Mouse (Mus musculus) spleen, postnatal 14 days (tissue): Measurements from ENCODE around the gene Il33.

Experiments used
- DNase-seq, 2 experiments: peaks; one replicate each; pipeline ENCODE4 v3.0.0; 2021 to 2022; ENCODE audit warnings: low spot score in 2 of 2

Gene Il33

GRCm38 (mm10) chr19:29924638-29925258 is at the start of gene Il33:
TSS of gene Il33 (plus strand) at chr19:29925114.
- no peak for DNase-seq

GRCm38 (mm10) chr19:29877422-29878291 is 47.3 kb upstream of the Il33 start:
- DNase-seq: no peak

GRCm38 (mm10) chr19:29878896-29879504 is 45.9 kb upstream of the Il33 start:
- no peak for DNase-seq

- no peak for DNase-seq
Measured at GRCm38 (mm10) chr19:29880918-29881317, 44.0 kb upstream of the Il33 start.

- no peak for DNase-seq
Measured at GRCm38 (mm10) chr19:29882696-29883095, 42.2 kb upstream of the Il33 start.

- DNase-seq: no peak
Measured at GRCm38 (mm10) chr19:29885548-29885947, 39.4 kb upstream of the Il33 start.

GRCm38 (mm10) chr19:29887476-29887875 is 37.4 kb upstream of the Il33 start:
- no peak for DNase-seq

- no peak for DNase-seq
Measured at GRCm38 (mm10) chr19:29888946-29889345, 36.0 kb upstream of the Il33 start.

GRCm38 (mm10) chr19:29891981-29892380 is 32.9 kb upstream of the Il33 start:
- no peak for DNase-seq

GRCm38 (mm10) chr19:29892786-29893185 is 32.1 kb upstream of the Il33 start:
- no peak for DNase-seq

GRCm38 (mm10) chr19:29893718-29894273 is 31.1 kb upstream of the Il33 start:
- no peak for DNase-seq

GRCm38 (mm10) chr19:29894381-29894780 is 30.5 kb upstream of the Il33 start:
- DNase-seq: no peak

- DNase-seq: no peak
Measured at GRCm38 (mm10) chr19:29895047-29895446, 29.9 kb upstream of the Il33 start.

- DNase-seq: no peak
Measured at GRCm38 (mm10) chr19:29900318-29900717, 24.6 kb upstream of the Il33 start.

GRCm38 (mm10) chr19:29902343-29903070 is 22.4 kb upstream of the Il33 start:
- DNase-seq: no peak

GRCm38 (mm10) chr19:29905896-29906295 is 19.0 kb upstream of the Il33 start:
- DNase-seq: no peak

- DNase-seq: no peak
Measured at GRCm38 (mm10) chr19:29909166-29909565, 15.7 kb upstream of the Il33 start.

- no peak for DNase-seq
Measured at GRCm38 (mm10) chr19:29911919-29912318, 13.0 kb upstream of the Il33 start.

GRCm38 (mm10) chr19:29917421-29917820 is 7.5 kb upstream of the Il33 start:
- no peak for DNase-seq

- DNase-seq: no peak
Measured at GRCm38 (mm10) chr19:29926101-29926755, 1.3 kb downstream of the Il33 start.

GRCm38 (mm10) chr19:29930296-29930695 is 5.4 kb downstream of the Il33 start:
- DNase-seq: no peak
